Mouse (Mus musculus) cerebellum, adult 2 months (tissue): ENCODE measurements around the gene Ngdn. TPM values are rescaled to one million over a fixed set of nuclear protein-coding genes. Genes with fewer than 3 reads are reported as not detected.
A peak's percentile ranks its signal among the peaks of the same experiment; 100 is the strongest.
"Not testable (repeated sequence)": the region's sequence is repeated elsewhere in the genome, so short reads cannot be mapped to it uniquely, and the experiment has no call there.

ENCODE experiments used
- DNase-seq, 2 experiments: peaks; one replicate each; pipeline ENCODE4 v3.0.0; 2021
- H3K27ac ChIP-seq: fragments of 200-500 bp; 2 replicates; pipeline ENCODE4 v1.5.1; 2012; ENCODE audit warnings: low read length, control low read depth, inconsistent platforms; ENCODE audit not compliant: insufficient read depth
- H3K27me3 ChIP-seq: fragments of 200-500 bp; 2 replicates; pipeline ENCODE4 v1.6.1; 2012; ENCODE audit warnings: inconsistent platforms, mild to moderate bottlenecking, low read length, moderate library complexity; ENCODE audit not compliant: control insufficient read depth, insufficient read depth
- H3K4me1 ChIP-seq: fragments of 200-500 bp; 2 replicates; pipeline ENCODE4 v1.6.1; 2011; ENCODE audit warnings: low read length; ENCODE audit not compliant: control insufficient read depth, insufficient read depth
- H3K4me3 ChIP-seq: fragments of 200-500 bp; replicated peaks from 2 replicates; pipeline ENCODE3; 2011; ENCODE audit warnings: mild to moderate bottlenecking, low read depth, low read length, control low read depth; ENCODE audit not compliant: insufficient read depth
- CTCF ChIP-seq: fragments of 200-500 bp; IDR thresholded peaks from 2 replicates; pipeline ENCODE4 v1.5.1; 2011; ENCODE audit warnings: low read depth, mild to moderate bottlenecking, control low read depth, low read length, moderate library complexity, borderline replicate concordance; ENCODE audit not compliant: insufficient read depth
- POLR2A ChIP-seq: fragments of 200-500 bp; IDR thresholded peaks from 2 replicates; pipeline ENCODE4 v1.6.1; 2011; ENCODE audit warnings: low read length, control low read depth, borderline replicate concordance; ENCODE audit not compliant: insufficient read depth
- WGBS: fragments of 180-500 bp; shearing (Covaris S2); methylation state at CpG from one replicate; pipeline ENCODE4 v1.1.7; 2018; 5-methylcytosine and 5-hydroxymethylcytosine counted together
- polyA plus RNA-seq: library from polyadenylated mRNA; depleted of rRNA; stranded (reverse); fragments of >200 nt; gene quantifications from 2 replicates; pipeline ENCODE4 v1.2.3, GENCODE M21; 2012

Ngdn gene
- polyA plus RNA-seq, 1 experiment, result 49.4 TPM

DNA sequence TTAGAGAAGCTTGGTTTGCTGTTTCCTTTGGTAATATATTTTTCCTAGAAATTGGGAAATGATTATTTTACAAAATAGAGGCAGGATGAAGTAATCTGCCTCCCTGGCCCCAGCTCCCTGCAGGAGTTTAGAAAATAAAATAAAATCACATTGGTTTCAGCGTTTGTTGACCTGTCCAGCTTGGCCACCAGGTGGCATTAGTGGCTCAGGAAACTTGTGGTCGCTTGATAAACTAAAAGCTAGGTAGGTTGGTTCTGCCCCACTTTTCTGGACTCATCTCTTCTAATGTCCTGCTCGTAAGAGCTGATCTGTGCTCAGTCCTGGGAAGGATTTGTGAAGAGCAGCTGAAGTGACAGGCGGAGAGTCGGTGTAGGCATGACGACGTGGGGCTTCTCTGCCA is 9.0 kb downstream of the Ngdn start:
- DNase-seq, result peak; percentile 77 to 81
- Histone ChIP-seq H3K27ac (no peak overlapping the region), H3K4me1 (peaks cover 19% of the 10 kb centered on the region; the same call in 1 of the 2 replicates), H3K4me3 (no peak overlapping the region), H3K27me3 (no peaks in the 10 kb centered on the region)
- 46% methylated on average over 7 of the region's 7 CpGs for WGBS
- TF ChIP-seq POLR2A (no peak), CTCF (peak; percentile 90)

DNA sequence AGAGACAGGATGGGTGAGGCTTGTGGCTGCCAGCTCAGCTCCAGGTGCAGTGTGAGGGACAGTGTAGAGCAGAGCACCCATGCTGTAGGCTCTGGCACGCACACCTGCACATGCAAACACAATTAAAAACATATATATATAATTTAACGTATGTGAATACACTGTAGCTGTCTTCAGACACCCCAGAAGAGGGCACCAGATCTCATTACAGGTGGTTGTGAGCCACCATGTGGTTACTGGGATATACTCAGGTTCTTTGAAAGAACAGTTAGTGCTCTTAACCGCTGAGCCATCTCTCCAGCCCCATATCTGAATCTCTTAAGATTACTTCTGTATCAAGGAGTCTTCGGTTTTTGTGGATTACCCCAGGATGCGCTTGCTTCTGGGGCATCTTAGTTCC is 10.3 kb downstream of the Ngdn start:
- Histone ChIP-seq H3K27me3 (no peaks in the 10 kb centered on the region), H3K27ac (no peak overlapping the region), H3K4me3 (no peak overlapping the region), H3K4me1 (peaks cover 24% of the 10 kb centered on the region; the same call in 1 of the 2 replicates)
- WGBS, result 79% methylated on average over 5 of the region's 5 CpGs
- TF ChIP-seq POLR2A (no peak), CTCF (no peak)
- DNase-seq, result peak in 1 of 2 experiments; percentile 22

DNA sequence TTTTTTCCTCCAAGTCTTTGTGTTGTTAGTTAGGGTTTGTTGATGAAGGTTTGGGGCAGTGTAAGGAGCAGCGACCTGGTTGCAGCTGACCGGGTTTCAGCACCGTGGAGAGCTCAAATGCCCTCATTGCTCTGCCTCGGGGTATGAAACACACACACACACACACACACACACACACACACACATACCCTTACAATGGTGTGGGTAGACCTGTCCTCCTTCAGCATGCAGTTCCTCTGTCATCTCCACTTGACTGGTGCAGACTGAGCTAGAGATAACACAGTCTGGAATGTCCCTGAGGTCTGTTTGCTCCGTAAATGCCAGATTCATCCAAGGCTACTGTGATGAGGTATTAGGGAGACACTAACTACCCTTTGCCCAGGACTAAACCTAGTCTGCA is 12.0 kb downstream of the Ngdn start:
- 59% methylated on average over 5 of the region's 5 CpGs for WGBS
- TF ChIP-seq CTCF, result no peak
- TF ChIP-seq POLR2A, result no peak
- DNase-seq, result no peak
- H3K4me1 ChIP-seq, result peaks cover 24% of the 10 kb centered on the region; the same call in 1 of the 2 replicates
- no peak overlapping the region for H3K27ac ChIP-seq
- no peaks in the 10 kb centered on the region for H3K27me3 ChIP-seq
- no peak overlapping the region for H3K4me3 ChIP-seq

DNA sequence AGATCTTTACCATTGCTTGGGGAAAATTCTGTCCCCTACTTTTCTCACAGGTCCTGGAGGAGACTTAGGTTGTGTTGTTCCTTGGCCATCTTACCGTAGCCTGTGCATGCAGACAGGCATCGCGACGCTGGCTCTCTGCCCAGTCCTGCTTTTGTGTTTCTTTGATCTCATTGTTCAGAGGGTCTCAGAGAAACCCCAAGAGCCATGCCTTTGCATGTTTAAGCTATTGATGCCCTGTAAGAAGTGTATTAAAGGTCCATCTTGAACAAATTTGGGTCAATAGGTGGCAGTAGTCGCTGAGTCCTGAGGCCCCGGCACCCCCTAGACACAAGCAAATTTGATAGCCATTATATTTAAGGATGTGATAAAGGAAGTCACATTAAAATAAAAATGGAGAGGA is 12.4 kb downstream of the Ngdn start:
- Histone ChIP-seq H3K27ac (no peak overlapping the region), H3K27me3 (no peaks in the 10 kb centered on the region), H3K4me1 (peaks cover 26% of the 10 kb centered on the region; the same call in 1 of the 2 replicates), H3K4me3 (no peak overlapping the region)
- 10% methylated on average over 6 of the region's 6 CpGs for WGBS
- TF ChIP-seq CTCF (peak; percentile 68), POLR2A (no peak)
- peak; percentile 60 to 67 for DNase-seq

- TF ChIP-seq POLR2A (no peak), CTCF (no peak)
- H3K4me3 ChIP-seq, result no peak overlapping the region
- WGBS, result 37% methylated on average over 5 of the region's 5 CpGs
- no peak for DNase-seq
- no peaks in the 10 kb centered on the region for H3K27me3 ChIP-seq
- peaks cover 28% of the 10 kb centered on the region; the same call in 1 of the 2 replicates for H3K4me1 ChIP-seq
- no peak overlapping the region for H3K27ac ChIP-seq
These were observed 13.1 kb downstream of the Ngdn start for GRCm38 (mm10) chr14:55028333-55028835.

DNA sequence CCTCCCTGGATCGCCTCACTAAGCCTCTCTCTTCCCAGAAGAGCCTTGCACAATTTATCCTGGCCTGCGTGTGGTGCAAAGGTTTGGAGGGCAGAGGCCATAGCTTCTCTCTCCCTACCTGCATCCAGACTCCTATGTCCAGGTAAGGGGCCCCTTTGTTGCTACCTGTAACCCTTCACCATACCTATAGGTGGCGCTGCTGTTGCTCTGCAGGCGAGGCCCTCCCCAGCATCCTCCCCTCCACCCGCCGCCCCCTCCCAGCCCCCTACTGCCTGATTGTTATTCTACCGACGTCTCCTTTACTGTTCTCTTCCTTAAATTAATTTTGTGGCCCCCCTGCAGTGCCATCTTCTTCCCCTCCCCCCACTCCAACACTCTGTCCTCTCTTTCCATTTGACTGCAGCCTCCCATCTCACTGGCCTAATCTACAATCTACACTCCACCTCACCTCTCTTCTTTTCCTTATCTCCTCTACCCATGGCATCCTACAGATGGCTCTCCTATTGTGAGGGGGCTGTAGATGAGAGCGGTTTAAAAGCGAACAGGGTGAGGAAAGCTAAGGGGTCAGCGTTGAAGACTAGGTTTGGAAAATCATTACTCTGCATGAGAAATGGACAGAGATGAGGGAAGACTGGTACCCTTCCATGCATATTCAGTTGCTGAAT is 13.9 kb downstream of the Ngdn start:
- H3K27ac ChIP-seq, result no peak overlapping the region; the same call in 1 of the 2 replicates
- TF ChIP-seq CTCF (peak; percentile 65), POLR2A (no peak)
- no peaks in the 10 kb centered on the region for H3K27me3 ChIP-seq
- 15% methylated on average over 11 of the region's 11 CpGs for WGBS
- DNase-seq, result peak; percentile 59 to 63
- H3K4me1 ChIP-seq, result peaks cover 29% of the 10 kb centered on the region; the same call in 1 of the 2 replicates
- no peak overlapping the region for H3K4me3 ChIP-seq

DNA sequence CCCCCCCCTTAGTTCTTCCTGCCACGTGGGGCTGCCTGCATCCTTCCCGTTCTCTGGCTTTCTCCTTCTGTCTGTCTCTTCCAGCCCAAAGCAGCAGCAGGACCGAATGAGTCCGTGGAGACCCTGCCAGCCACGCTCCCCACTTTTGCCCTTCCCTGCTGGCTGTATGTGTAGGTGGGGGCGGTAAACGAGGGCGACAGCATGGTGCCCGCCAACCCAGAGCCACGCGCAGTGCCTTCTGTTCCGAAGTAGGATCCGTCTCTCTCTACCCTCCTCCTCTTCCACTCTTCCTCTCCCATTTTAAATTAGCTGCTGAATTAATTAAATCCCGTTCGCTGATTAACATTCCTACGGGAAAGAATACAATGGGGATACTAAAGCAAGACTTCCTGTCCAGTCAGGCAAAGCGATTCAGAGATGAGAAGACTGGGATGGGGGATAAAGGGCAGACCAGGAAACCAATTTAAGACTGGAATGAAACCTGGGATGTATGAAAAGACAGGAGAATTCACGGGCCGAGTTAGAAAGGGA is 17.5 kb downstream of the Ngdn start:
- no peak for TF ChIP-seq POLR2A
- no peak for TF ChIP-seq CTCF
- no peak overlapping the region for H3K4me3 ChIP-seq
- WGBS, result 21% methylated on average over 19 of the region's 19 CpGs
- peaks cover 22% of the 10 kb centered on the region; the same call in 1 of the 2 replicates for H3K4me1 ChIP-seq
- H3K27ac ChIP-seq, result no peak overlapping the region
- peak in 1 of 2 experiments; percentile 20 for DNase-seq
- H3K27me3 ChIP-seq, result no peaks in the 10 kb centered on the region

DNA sequence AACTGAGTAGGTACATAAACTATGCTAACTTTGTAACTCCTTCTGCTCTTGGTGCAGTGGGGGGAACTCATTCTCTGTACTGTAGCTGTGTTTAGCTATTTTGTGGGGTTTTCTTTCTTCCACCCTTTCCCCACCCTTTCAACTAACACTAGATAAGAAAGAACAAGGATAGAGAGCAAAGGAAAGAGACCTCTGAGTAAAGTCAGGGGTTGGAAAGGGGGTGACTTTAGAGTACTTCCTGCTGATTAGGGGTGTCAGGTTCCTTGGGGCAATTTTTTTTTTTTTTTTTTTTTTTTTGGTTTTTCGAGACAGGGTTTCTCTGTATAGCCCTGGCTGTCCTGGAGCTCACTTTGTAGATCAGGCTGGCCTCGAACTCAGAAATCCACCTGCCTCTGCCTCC is 28.4 kb downstream of the Ngdn start:
- not testable (repeated sequence) for H3K4me3 ChIP-seq, H3K27ac ChIP-seq, DNase-seq, H3K4me1 ChIP-seq, H3K27me3 ChIP-seq
- WGBS, result 100% methylated on average over 1 of the region's 2 CpGs
